Mouse (Mus musculus): ENCODE data around the gene Adcy4. TPM values are rescaled to one million over a fixed set of nuclear protein-coding genes. Genes with fewer than 3 reads are reported as not detected.

Adcy4 gene
- polyA plus RNA-seq, 1 experiment, result 0.02 TPM

DNA sequence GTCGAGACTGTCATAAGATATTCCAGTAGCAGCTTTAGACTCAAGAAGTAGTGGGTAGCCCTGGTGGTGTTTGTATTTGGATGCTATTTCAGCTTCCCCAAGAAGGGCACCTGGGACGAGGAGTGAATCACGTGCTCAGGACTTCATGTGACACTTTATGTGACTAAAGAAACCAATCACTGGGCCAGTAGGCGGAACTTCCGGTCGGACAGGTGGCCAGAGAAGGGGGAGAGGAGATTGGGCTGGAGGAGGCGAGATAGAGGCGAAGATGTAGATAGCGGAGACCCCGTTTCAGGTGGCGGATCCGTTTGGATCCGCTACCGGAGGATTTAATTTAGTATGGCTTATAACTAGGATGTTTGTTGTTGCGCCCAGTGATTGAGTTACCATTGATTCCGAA, 31.0 kb upstream of the Adcy4 start:
- Histone ChIP-seq H3K27me3 (ENCODE audit: control insufficient read depth, insufficient read depth, insufficient read length) (no peaks in the 10 kb centered on the region), H3K79me3 (ENCODE audit: low read depth) (no peaks in the 10 kb centered on the region), H3K4me3 (ENCODE audit: insufficient read depth, poor library complexity, severe bottlenecking) (no peak overlapping the region), H3K36me3 (ENCODE audit: control insufficient read depth, insufficient read depth) (no peaks in the 10 kb centered on the region), H3K79me2 (ENCODE audit: control insufficient read depth, insufficient read depth) (no peaks in the 10 kb centered on the region), H3ac (ENCODE audit: control insufficient read depth, insufficient read length, low read depth) (no peak overlapping the region)
- no peak for TF ChIP-seq CTCF (IDR thresholded peaks at IDR 0.05; ENCODE audit: control insufficient read depth, insufficient read depth, insufficient read length)
- TF ChIP-seq MYOD1 (IDR thresholded peaks at IDR 0.05; ENCODE audit: control insufficient read depth, insufficient read length, low read depth), result no peak
- TF ChIP-seq MAX (IDR thresholded peaks at IDR 0.05), result no peak
- no peak for TF ChIP-seq MYOG (IDR thresholded peaks at IDR 0.05; ENCODE audit: control insufficient read depth, extremely low read depth, insufficient read length)
- no peak for TF ChIP-seq CEBPB (IDR thresholded peaks at IDR 0.05; ENCODE audit: low read depth)
- no peak for TF ChIP-seq USF1 (IDR thresholded peaks at IDR 0.05; ENCODE audit: low read depth)
- TF ChIP-seq FOSL1 (IDR thresholded peaks at IDR 0.05; ENCODE audit: insufficient read depth, low read length, poor library complexity, severe bottlenecking), result no peak

- TF ChIP-seq MYOD1 (IDR thresholded peaks at IDR 0.05; ENCODE audit: control insufficient read depth, insufficient read length, low read depth) (peak; percentile 78), MAX (IDR thresholded peaks at IDR 0.05) (no peak)
- Histone ChIP-seq H3K79me3 (ENCODE audit: low read depth) (no peaks in the 10 kb centered on the region), H3K36me3 (ENCODE audit: control insufficient read depth, insufficient read depth) (no peaks in the 10 kb centered on the region), H3K27me3 (ENCODE audit: control insufficient read depth, insufficient read depth, insufficient read length) (no peaks in the 10 kb centered on the region), H3K79me2 (ENCODE audit: control insufficient read depth, insufficient read depth) (no peaks in the 10 kb centered on the region), H3ac (ENCODE audit: control insufficient read depth, insufficient read length, low read depth) (no peak overlapping the region), H3K4me3 (ENCODE audit: insufficient read depth, poor library complexity, severe bottlenecking) (no peak overlapping the region)
Measured at GRCm38 (mm10) chr14:55795380-55796163, 11.7 kb upstream of the Adcy4 start.

DNA sequence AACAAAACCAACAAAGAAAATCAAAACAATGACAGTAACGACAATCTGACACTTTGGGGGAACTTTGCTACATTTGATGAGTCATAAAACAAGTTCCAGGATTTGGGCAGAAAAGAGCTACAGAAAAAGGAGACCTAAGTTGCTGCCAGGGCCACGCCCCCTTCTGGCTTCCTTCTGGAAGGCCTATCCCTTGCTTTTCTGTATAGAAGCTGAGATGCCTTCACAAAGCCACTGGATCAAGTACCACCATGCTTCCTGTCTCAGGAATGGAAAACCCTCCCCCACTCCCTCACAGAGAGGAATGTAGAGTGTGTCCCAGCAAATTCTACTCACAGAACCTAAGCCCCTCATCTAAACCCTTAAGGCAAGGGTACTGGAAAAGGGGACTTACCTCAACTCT, 10.1 kb upstream of the Adcy4 start:
- no peaks in the 10 kb centered on the region for H3K79me2 ChIP-seq (ENCODE audit: control insufficient read depth, insufficient read depth)
- no peak for TF ChIP-seq FOSL1 (IDR thresholded peaks at IDR 0.05; ENCODE audit: insufficient read depth, low read length, poor library complexity, severe bottlenecking)
- TF ChIP-seq MYOD1 (IDR thresholded peaks at IDR 0.05; ENCODE audit: control insufficient read depth, insufficient read length, low read depth), result no peak
- no peak for TF ChIP-seq MAX (IDR thresholded peaks at IDR 0.05)
- no peak for TF ChIP-seq MYOG (IDR thresholded peaks at IDR 0.05; ENCODE audit: control insufficient read depth, extremely low read depth, insufficient read length)
- no peak for TF ChIP-seq CEBPB (IDR thresholded peaks at IDR 0.05; ENCODE audit: low read depth)
- TF ChIP-seq USF1 (IDR thresholded peaks at IDR 0.05; ENCODE audit: low read depth), result no peak
- TF ChIP-seq CTCF (IDR thresholded peaks at IDR 0.05; ENCODE audit: control insufficient read depth, insufficient read depth, insufficient read length), result no peak
- no peak overlapping the region for H3K4me3 ChIP-seq (ENCODE audit: insufficient read depth, poor library complexity, severe bottlenecking)
- no peaks in the 10 kb centered on the region for H3K79me3 ChIP-seq (ENCODE audit: low read depth)
- no peaks in the 10 kb centered on the region for H3K27me3 ChIP-seq (ENCODE audit: control insufficient read depth, insufficient read depth, insufficient read length)
- no peak overlapping the region for H3ac ChIP-seq (ENCODE audit: control insufficient read depth, insufficient read length, low read depth)
- no peaks in the 10 kb centered on the region for H3K36me3 ChIP-seq (ENCODE audit: control insufficient read depth, insufficient read depth)

DNA sequence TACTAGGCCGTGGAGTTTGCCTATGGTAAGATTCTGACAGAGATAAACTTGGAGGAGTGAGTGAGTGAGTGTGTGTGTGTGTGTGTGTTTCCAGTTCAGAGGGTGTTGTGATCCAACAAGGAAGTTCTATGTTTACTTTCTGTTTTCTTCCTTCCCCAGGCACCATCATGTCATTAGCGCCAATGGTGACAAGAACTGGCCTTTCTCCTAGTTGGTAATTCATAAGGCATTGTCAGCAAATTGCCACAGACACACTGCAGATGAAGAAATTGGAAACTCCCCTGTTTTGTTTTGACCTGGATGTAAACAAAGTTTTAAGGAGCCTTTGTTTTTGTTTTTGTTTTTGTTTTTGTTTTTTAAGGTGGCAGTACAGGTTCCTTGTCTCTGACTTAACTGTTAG, 9.6 kb upstream of the Adcy4 start:
- Histone ChIP-seq H3K79me2 (ENCODE audit: control insufficient read depth, insufficient read depth) (no peaks in the 10 kb centered on the region), H3K27me3 (ENCODE audit: control insufficient read depth, insufficient read depth, insufficient read length) (no peaks in the 10 kb centered on the region), H3K36me3 (ENCODE audit: control insufficient read depth, insufficient read depth) (no peaks in the 10 kb centered on the region), H3ac (ENCODE audit: control insufficient read depth, insufficient read length, low read depth) (no peak overlapping the region), H3K4me3 (ENCODE audit: insufficient read depth, poor library complexity, severe bottlenecking) (no peak overlapping the region), H3K79me3 (ENCODE audit: low read depth) (no peaks in the 10 kb centered on the region)
- TF ChIP-seq MAX (IDR thresholded peaks at IDR 0.05), result no peak

GRCm38 (mm10) chr14:55788256-55789050, 4.6 kb upstream of the Adcy4 start, which contains the start of gene Ripk3:
Gene Ripk3 (minus strand): TSS chr14:55788865.
- H3K79me2 ChIP-seq (ENCODE audit: control insufficient read depth, insufficient read depth), result no peaks in the 10 kb centered on the region
- H3K79me3 ChIP-seq (ENCODE audit: low read depth), result no peaks in the 10 kb centered on the region

More at GRCm38 (mm10) chr14:55788256-55789050, 4.6 kb upstream of the Adcy4 start, which contains the start of gene Ripk3:
- H3K27me3 ChIP-seq (ENCODE audit: control insufficient read depth, insufficient read depth, insufficient read length), result no peaks in the 10 kb centered on the region
- TF ChIP-seq MYOD1 (IDR thresholded peaks at IDR 0.05; ENCODE audit: control insufficient read depth, insufficient read length, low read depth) (no peak), USF1 (IDR thresholded peaks at IDR 0.05; ENCODE audit: low read depth) (no peak), CEBPB (IDR thresholded peaks at IDR 0.05; ENCODE audit: low read depth) (no peak), FOSL1 (IDR thresholded peaks at IDR 0.05; ENCODE audit: insufficient read depth, low read length, poor library complexity, severe bottlenecking) (no peak), MYOG (IDR thresholded peaks at IDR 0.05; ENCODE audit: control insufficient read depth, extremely low read depth, insufficient read length) (no peak), MAX (IDR thresholded peaks at IDR 0.05) (no peak), CTCF (IDR thresholded peaks at IDR 0.05; ENCODE audit: control insufficient read depth, insufficient read depth, insufficient read length) (no peak)
- no peak within 1 kb of the TSS for H3K4me3 ChIP-seq (ENCODE audit: insufficient read depth, poor library complexity, severe bottlenecking)
- H3K36me3 ChIP-seq (ENCODE audit: control insufficient read depth, insufficient read depth), result no peaks in the 10 kb centered on the region
- no peak within 1 kb of the TSS for H3ac ChIP-seq (ENCODE audit: control insufficient read depth, insufficient read length, low read depth)
